Mouse (Mus musculus): ENCODE data around the gene Terb1. TPM values are rescaled to one million over a fixed set of nuclear protein-coding genes. Genes with fewer than 3 reads are reported as not detected.

Gene Terb1
- polyA plus RNA-seq, 1 experiment, result not detected

DNA sequence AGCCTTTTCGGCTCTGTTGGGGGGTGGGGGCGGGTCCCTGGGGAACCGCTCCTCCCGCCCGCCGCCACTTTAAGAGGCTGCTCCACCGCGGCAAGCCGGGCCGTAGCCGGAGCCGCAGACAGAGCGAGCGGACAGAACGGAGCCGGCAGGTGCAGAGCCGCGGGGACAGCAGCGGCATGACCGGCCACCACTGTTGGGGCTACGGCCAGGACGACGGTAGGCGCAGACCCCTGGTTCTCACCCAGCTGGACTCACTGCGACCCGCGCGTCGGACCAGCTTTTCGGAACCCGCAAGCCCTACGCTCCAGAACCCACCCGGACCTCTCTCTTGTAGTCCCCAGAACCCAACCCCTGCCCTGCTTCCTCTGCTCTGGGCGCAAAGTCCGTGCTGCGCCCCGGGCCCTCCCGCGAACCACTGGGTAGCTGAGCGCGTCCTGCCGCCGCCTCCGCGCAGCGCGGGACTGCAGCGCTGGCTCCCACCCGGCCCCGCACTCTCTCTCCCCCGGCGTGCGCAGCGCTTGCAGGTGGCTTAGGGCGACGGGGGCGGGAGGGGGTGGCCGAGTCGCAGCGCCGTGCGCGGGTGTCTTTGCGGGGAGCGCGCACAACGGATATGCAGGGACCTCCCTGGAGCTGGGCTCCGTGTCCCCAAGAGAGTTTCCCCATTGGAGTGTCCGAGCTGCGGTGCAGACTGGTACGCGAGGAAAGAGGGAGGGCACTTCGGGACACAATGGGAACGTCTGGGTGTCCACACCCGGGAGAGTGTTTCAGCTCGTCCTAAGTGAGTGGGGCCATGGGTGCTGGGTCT, 31.2 kb upstream of the Terb1 start:
- TF ChIP-seq POLR2A (IDR thresholded peaks at IDR 0.05; ENCODE audit: low read depth, low read length) (no peak), CTCF (conservative IDR thresholded peaks at IDR 0.05; ENCODE audit: insufficient read depth, insufficient read length, low read depth, low read length) (no peak)
- H3K36me3 ChIP-seq (ENCODE audit: control insufficient read depth, insufficient read depth, low read length), result no peaks in the 10 kb centered on the region
- H3K27ac ChIP-seq (ENCODE audit: insufficient read depth, low read depth, low read length), result no peak overlapping the region
- peak; percentile 39 for DNase-seq
- WGBS, result 2% methylated on average over 76 of the region's 76 CpGs
- H3K4me3 ChIP-seq (ENCODE audit: insufficient read depth, low read depth, low read length), result peak overlapping the region; percentile 57
- H3K4me1 ChIP-seq (ENCODE audit: control insufficient read depth, insufficient read depth, low read length), result no peaks in the 10 kb centered on the region; the same call in 1 of the 2 replicates
- no peaks in the 10 kb centered on the region for H3K27me3 ChIP-seq (replicated peaks; ENCODE audit: control insufficient read depth, insufficient read depth, low read length)

DNA sequence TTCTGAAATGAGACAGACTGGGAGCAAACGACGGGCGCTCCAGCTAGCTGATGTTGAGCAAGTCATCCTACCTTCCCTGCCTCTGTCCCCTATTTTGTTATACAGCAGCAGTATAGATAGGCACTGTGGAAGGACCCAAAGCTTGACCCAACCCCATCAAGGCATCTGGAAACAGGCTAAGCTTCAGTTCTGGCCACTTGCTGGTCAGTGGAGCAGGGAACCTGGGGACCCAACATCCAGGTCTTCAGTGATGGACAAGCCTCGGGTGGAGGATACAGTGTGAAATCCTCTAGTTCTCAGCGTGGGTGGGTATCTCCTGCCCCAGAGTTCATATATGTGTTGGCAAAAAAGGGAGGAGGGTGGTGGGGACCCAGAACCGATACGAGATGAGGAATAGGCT, 30.5 kb upstream of the Terb1 start:
- DNase-seq, result no peak
- H3K36me3 ChIP-seq (ENCODE audit: control insufficient read depth, insufficient read depth, low read length), result no peaks in the 10 kb centered on the region
- H3K27me3 ChIP-seq (replicated peaks; ENCODE audit: control insufficient read depth, insufficient read depth, low read length), result no peaks in the 10 kb centered on the region
- no peak overlapping the region for H3K4me3 ChIP-seq (ENCODE audit: insufficient read depth, low read depth, low read length)
- 69% methylated on average over 7 of the region's 7 CpGs for WGBS
- peaks cover 6% of the 10 kb centered on the region; the same call in 1 of the 2 replicates for H3K4me1 ChIP-seq (ENCODE audit: control insufficient read depth, insufficient read depth, low read length)
- no peak overlapping the region for H3K27ac ChIP-seq (ENCODE audit: insufficient read depth, low read depth, low read length)
- no peak for TF ChIP-seq POLR2A (IDR thresholded peaks at IDR 0.05; ENCODE audit: low read depth, low read length)
- no peak for TF ChIP-seq CTCF (conservative IDR thresholded peaks at IDR 0.05; ENCODE audit: insufficient read depth, insufficient read length, low read depth, low read length)

DNA sequence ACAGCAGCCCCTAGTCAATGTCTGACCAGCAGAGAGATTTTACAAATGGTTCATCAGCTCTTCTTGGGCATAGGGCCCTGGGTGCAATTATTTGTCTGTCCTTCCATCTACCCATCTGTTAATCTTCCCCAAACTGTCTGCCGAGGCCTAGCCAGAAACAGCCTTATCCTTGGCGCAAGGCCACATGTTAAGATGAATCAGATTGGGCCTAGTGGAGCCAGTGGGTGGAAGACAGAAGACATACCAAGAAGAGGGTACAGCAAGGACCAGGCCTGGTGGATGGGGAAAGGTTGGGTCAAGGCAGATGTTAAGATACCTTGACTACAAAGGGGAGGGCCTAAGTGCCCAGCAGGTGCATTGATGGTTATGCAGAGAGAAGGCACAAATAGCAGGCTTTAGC, 29.9 kb upstream of the Terb1 start:
- no peak overlapping the region for H3K27ac ChIP-seq (ENCODE audit: insufficient read depth, low read depth, low read length)
- TF ChIP-seq POLR2A (IDR thresholded peaks at IDR 0.05; ENCODE audit: low read depth, low read length), result no peak
- no peak for TF ChIP-seq CTCF (conservative IDR thresholded peaks at IDR 0.05; ENCODE audit: insufficient read depth, insufficient read length, low read depth, low read length)
- no peaks in the 10 kb centered on the region for H3K27me3 ChIP-seq (replicated peaks; ENCODE audit: control insufficient read depth, insufficient read depth, low read length)
- H3K4me3 ChIP-seq (ENCODE audit: insufficient read depth, low read depth, low read length), result no peak overlapping the region
- no peaks in the 10 kb centered on the region for H3K36me3 ChIP-seq (ENCODE audit: control insufficient read depth, insufficient read depth, low read length)
- 80% methylated on average over 2 of the region's 2 CpGs for WGBS
- peak; percentile 7 for DNase-seq
- peaks cover 10% of the 10 kb centered on the region; the same call in 1 of the 2 replicates for H3K4me1 ChIP-seq (ENCODE audit: control insufficient read depth, insufficient read depth, low read length)

- TF ChIP-seq CTCF (conservative IDR thresholded peaks at IDR 0.05; ENCODE audit: insufficient read depth, insufficient read length, low read depth, low read length) (no peak), POLR2A (IDR thresholded peaks at IDR 0.05; ENCODE audit: low read depth, low read length) (no peak)
- no peak overlapping the region for H3K27ac ChIP-seq (ENCODE audit: insufficient read depth, low read depth, low read length)
- H3K36me3 ChIP-seq (ENCODE audit: control insufficient read depth, insufficient read depth, low read length), result no peaks in the 10 kb centered on the region
- no peak for DNase-seq
- H3K27me3 ChIP-seq (replicated peaks; ENCODE audit: control insufficient read depth, insufficient read depth, low read length), result no peaks in the 10 kb centered on the region
- peaks cover 10% of the 10 kb centered on the region; the same call in 1 of the 2 replicates for H3K4me1 ChIP-seq (ENCODE audit: control insufficient read depth, insufficient read depth, low read length)
- no peak overlapping the region for H3K4me3 ChIP-seq (ENCODE audit: insufficient read depth, low read depth, low read length)
- WGBS, result 94% methylated on average over 4 of the region's 4 CpGs
Measured at GRCm38 (mm10) chr8:104538896-104539295, 29.2 kb upstream of the Terb1 start.

- TF ChIP-seq CTCF (conservative IDR thresholded peaks at IDR 0.05; ENCODE audit: insufficient read depth, insufficient read length, low read depth, low read length) (no peak), POLR2A (IDR thresholded peaks at IDR 0.05; ENCODE audit: low read depth, low read length) (no peak)
- no peaks in the 10 kb centered on the region for H3K36me3 ChIP-seq (ENCODE audit: control insufficient read depth, insufficient read depth, low read length)
- H3K27me3 ChIP-seq (replicated peaks; ENCODE audit: control insufficient read depth, insufficient read depth, low read length), result no peaks in the 10 kb centered on the region
- H3K4me1 ChIP-seq (ENCODE audit: control insufficient read depth, insufficient read depth, low read length), result peaks cover 13% of the 10 kb centered on the region; the same call in 1 of the 2 replicates
- H3K27ac ChIP-seq (ENCODE audit: insufficient read depth, low read depth, low read length), result no peak overlapping the region
- 90% methylated on average over 4 of the region's 4 CpGs for WGBS
- DNase-seq, result no peak
- no peak overlapping the region for H3K4me3 ChIP-seq (ENCODE audit: insufficient read depth, low read depth, low read length)
Measured at GRCm38 (mm10) chr8:104536028-104536427, 26.3 kb upstream of the Terb1 start.

GRCm38 (mm10) chr8:104535378-104535777, 25.7 kb upstream of the Terb1 start:
- WGBS, result 11% methylated on average over 7 of the region's 7 CpGs
- DNase-seq, result peak; percentile 21
- Histone ChIP-seq H3K36me3 (ENCODE audit: control insufficient read depth, insufficient read depth, low read length) (no peaks in the 10 kb centered on the region), H3K27me3 (replicated peaks; ENCODE audit: control insufficient read depth, insufficient read depth, low read length) (no peaks in the 10 kb centered on the region), H3K4me3 (ENCODE audit: insufficient read depth, low read depth, low read length) (peak overlapping the region; percentile 87), H3K4me1 (ENCODE audit: control insufficient read depth, insufficient read depth, low read length) (peaks cover 13% of the 10 kb centered on the region; the same call in 1 of the 2 replicates), H3K27ac (ENCODE audit: insufficient read depth, low read depth, low read length) (peak overlapping the region; percentile 68)
- no peak for TF ChIP-seq CTCF (conservative IDR thresholded peaks at IDR 0.05; ENCODE audit: insufficient read depth, insufficient read length, low read depth, low read length)
- no peak for TF ChIP-seq POLR2A (IDR thresholded peaks at IDR 0.05; ENCODE audit: low read depth, low read length)

- peak overlapping the region; percentile 87 for H3K4me3 ChIP-seq (ENCODE audit: insufficient read depth, low read depth, low read length)
- DNase-seq, result no peak
- H3K27me3 ChIP-seq (replicated peaks; ENCODE audit: control insufficient read depth, insufficient read depth, low read length), result no peaks in the 10 kb centered on the region
- H3K27ac ChIP-seq (ENCODE audit: insufficient read depth, low read depth, low read length), result peak overlapping the region; percentile 68
- whole genome bisulfite sequencing, result 4% methylated on average over 9 of the region's 9 CpGs
- H3K4me1 ChIP-seq (ENCODE audit: control insufficient read depth, insufficient read depth, low read length), result peaks cover 13% of the 10 kb centered on the region; the same call in 1 of the 2 replicates
- H3K36me3 ChIP-seq (ENCODE audit: control insufficient read depth, insufficient read depth, low read length), result no peaks in the 10 kb centered on the region
- TF ChIP-seq POLR2A (IDR thresholded peaks at IDR 0.05; ENCODE audit: low read depth, low read length) (no peak), CTCF (conservative IDR thresholded peaks at IDR 0.05; ENCODE audit: insufficient read depth, insufficient read length, low read depth, low read length) (no peak)
Measured at GRCm38 (mm10) chr8:104534779-104535141, 25.1 kb upstream of the Terb1 start.

All from kidney, adult 2 months (tissue).